Mouse (Mus musculus) lung, adult 2 months (tissue): Measurements from ENCODE around the gene Rmnd1.

Experiments used
- CTCF ChIP-seq: fragments of 200-500 bp; IDR thresholded peaks from 2 replicates; pipeline ENCODE4 v1.5.1; 2011; ENCODE audit warnings: mild to moderate bottlenecking, low read length, control low read depth; ENCODE audit not compliant: insufficient read depth
- POLR2A ChIP-seq: fragments of 200-500 bp; IDR thresholded peaks from 2 replicates; pipeline ENCODE4 v1.6.1; 2011; ENCODE audit warnings: low read depth, mild to moderate bottlenecking, control low read depth, low read length, borderline replicate concordance; ENCODE audit errors: extremely low read depth

DNA sequence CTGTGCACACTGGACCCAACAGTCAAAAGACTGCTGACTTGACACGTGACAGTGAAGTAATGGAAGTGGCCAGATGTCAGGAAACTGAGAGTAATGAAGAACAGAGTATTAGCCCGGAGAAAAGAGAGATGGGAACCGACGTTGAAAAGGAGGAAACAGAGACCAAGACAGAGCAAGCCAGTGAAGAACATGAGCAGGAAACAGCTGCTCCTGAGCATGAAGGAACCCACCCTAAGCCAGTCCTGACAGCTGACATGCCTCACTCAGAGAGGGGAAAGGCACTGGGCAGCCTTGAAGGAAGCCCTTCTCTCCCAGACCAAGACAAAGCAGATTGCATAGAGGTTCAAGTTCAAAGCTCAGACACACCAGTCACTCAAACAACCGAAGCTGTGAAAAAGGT is 75.5 kb downstream of the Rmnd1 start:
- no peak for TF ChIP-seq POLR2A
- no peak for TF ChIP-seq CTCF
